ENCODE assay signal across 8 mouse cellular contexts in genomic region chr7:141440613-141441012, GRCm38 (mm10). TPM values are rescaled to one million over a fixed set of nuclear protein-coding genes. Genes with fewer than 3 reads are reported as not detected.
A peak's percentile ranks its signal among the peaks of the same experiment; 100 is the strongest.
DNase-seq lines count a peak whose midpoint lies in the region; ATAC-seq and TF ChIP-seq lines count a peak whose summit lies in the region.

No protein-coding gene starts in this region.

- H3K4me2 ChIP-seq in midbrain, postnatal 0 days (ENCODE audit: low read depth, low read length, poor library complexity, severe bottlenecking): no peak overlapping the region

- no peak overlapping the region for H3K27ac ChIP-seq in testis, adult 2 months (ENCODE audit: control insufficient read depth, insufficient read depth, low read depth, low read length)
- H3K27ac ChIP-seq in midbrain, postnatal 0 days (ENCODE audit: low read depth, low read length): no peak overlapping the region

- TF ChIP-seq CTCF in testis, adult 2 months (IDR thresholded peaks at IDR 0.05; ENCODE audit: control insufficient read depth, insufficient read depth, insufficient replicate concordance, low read depth, low read length): peak; percentile 50; the same call in 1 of the 2 replicates
- peak; percentile 71 for TF ChIP-seq CTCF in midbrain, postnatal 0 days (IDR thresholded peaks at IDR 0.05)

- H3K9me3 ChIP-seq in midbrain, postnatal 0 days (ENCODE audit: low read length): no peaks in the 10 kb centered on the region

- intact Hi-C loops in heart, postnatal 25 days (cut with DNase I): no loop called here

- no peak overlapping the region for H3K9ac ChIP-seq in midbrain, postnatal 0 days (replicated peaks; ENCODE audit: low read length, poor library complexity, severe bottlenecking)

- peaks cover 12% of the 10 kb centered on the region for H3K4me1 ChIP-seq in testis, adult 2 months (ENCODE audit: control insufficient read depth, insufficient read depth, low read length)
- peaks cover 9% of the 10 kb centered on the region; the same call in 1 of the 2 replicates for H3K4me1 ChIP-seq in midbrain, postnatal 0 days (ENCODE audit: insufficient read depth, low read length)

- no peak for ATAC-seq in midbrain, postnatal 0 days (ENCODE audit: low FRiP score)
- ATAC-seq in inflammation-experienced regulatory T-cells, adult 6 months: no peak

- H3K27me3 ChIP-seq in testis, adult 2 months (ENCODE audit: control insufficient read depth, insufficient read depth, low read length): no peaks in the 10 kb centered on the region
- no peaks in the 10 kb centered on the region for H3K27me3 ChIP-seq in midbrain, postnatal 0 days (ENCODE audit: insufficient read depth, low read length)

- DNase-seq in heart, adult 11 months: peak; percentile 96
- no peak for DNase-seq in heart, postnatal 25 days (ENCODE audit: low spot score)
- DNase-seq in testis, postnatal 14 days (ENCODE audit: low spot score): no peak
- DNase-seq in cerebellum, postnatal 25 days: peak; percentile 73 to 85
- DNase-seq in kidney, adult 9 months: peak; percentile 70
- DNase-seq in midbrain, postnatal 0 days (ENCODE audit: low spot score): peak; percentile 68

- H3K4me3 ChIP-seq in testis, adult 2 months (ENCODE audit: control insufficient read depth, low read depth, low read length): no peak overlapping the region
- H3K4me3 ChIP-seq in midbrain, postnatal 0 days (ENCODE audit: low read depth, low read length): no peak overlapping the region

- WGBS in midbrain, postnatal 0 days: 36% methylated on average over 6 of the region's 6 CpGs

- no peaks in the 10 kb centered on the region for H3K36me3 ChIP-seq in testis, adult 2 months (ENCODE audit: control insufficient read depth, insufficient read depth, low read length)
- H3K36me3 ChIP-seq in midbrain, postnatal 0 days (ENCODE audit: insufficient read depth, low read length): no peaks in the 10 kb centered on the region

- TF ChIP-seq POLR2A in testis, adult 2 months (IDR thresholded peaks at IDR 0.05; ENCODE audit: control insufficient read depth, low read depth, low read length): no peak

RNA-seq across cellular contexts. Expression of gene Slc25a22, which starts 2.9 kb away (rescaled TPM):
- total RNA-seq in heart, postnatal 25 days (2021): 10 to 100 TPM; 58.8 to 72.6 TPM
- 7.2 and 10.9 TPM in 2 replicates for polyA plus RNA-seq in testis, adult 2 months (2012; rRNA removed)
- 148 and 152 TPM in 2 replicates for total RNA-seq in midbrain, postnatal 0 days (2014; rRNA removed)
- 118 and 121 TPM in 2 replicates for polyA plus RNA-seq in midbrain, postnatal 0 days (2015; fragmentation: Nextera tagmentation; extraction: Ambion mirVana)
- polyA plus RNA-seq in inflammation-experienced regulatory T-cells, adult 6 months (2017; shearing (Covaris generic)): 10 to 100 TPM; 31.4 to 50.6 (median 32.0) TPM

RNA-seq across cellular contexts. Expression of gene Pidd1, which starts 3.2 kb away (rescaled TPM):
- total RNA-seq in heart, postnatal 25 days (2021): under 1 TPM; 0.39 to 0.86 TPM
- polyA plus RNA-seq in testis, adult 2 months (2012; rRNA removed): 5.5 and 5.6 TPM in 2 replicates
- 1.4 and 1.6 TPM in 2 replicates for total RNA-seq in midbrain, postnatal 0 days (2014; rRNA removed)
- polyA plus RNA-seq in midbrain, postnatal 0 days (2015; fragmentation: Nextera tagmentation; extraction: Ambion mirVana): 1.1 and 1.3 TPM in 2 replicates
- polyA plus RNA-seq in inflammation-experienced regulatory T-cells, adult 6 months (2017; shearing (Covaris generic)): 10 to 100 TPM in 2 of 3 experiments, 1 to 10 TPM in 1; 5.8 to 11.5 (median 10.3) TPM

RNA-seq across cellular contexts. Expression of gene Rplp2, which starts 6.6 kb away (rescaled TPM):
- 100 to 1,000 TPM; 862 to 950 TPM for total RNA-seq in heart, postnatal 25 days (2021)
- polyA plus RNA-seq in testis, adult 2 months (2012; rRNA removed): 226 and 309 TPM in 2 replicates
- total RNA-seq in midbrain, postnatal 0 days (2014; rRNA removed): 180 and 197 TPM in 2 replicates
- 761 and 852 TPM in 2 replicates for polyA plus RNA-seq in midbrain, postnatal 0 days (2015; fragmentation: Nextera tagmentation; extraction: Ambion mirVana)
- 1,000 to 10,000 TPM; 2,239 to 3,896 (median 3,389) TPM for polyA plus RNA-seq in inflammation-experienced regulatory T-cells, adult 6 months (2017; shearing (Covaris generic))

RNA-seq across cellular contexts. Expression of gene Cend1, which starts 11.3 kb away (rescaled TPM):
- total RNA-seq in heart, postnatal 25 days (2021): under 1 TPM; 0.75 to 0.84 TPM
- polyA plus RNA-seq in testis, adult 2 months (2012; rRNA removed): 0.48 and 0.63 TPM in 2 replicates
- 167 and 195 TPM in 2 replicates for total RNA-seq in midbrain, postnatal 0 days (2014; rRNA removed)
- polyA plus RNA-seq in midbrain, postnatal 0 days (2015; fragmentation: Nextera tagmentation; extraction: Ambion mirVana): 194 and 233 TPM in 2 replicates
- polyA plus RNA-seq in inflammation-experienced regulatory T-cells, adult 6 months (2017; shearing (Covaris generic)): 1 to 10 TPM in 1 of 3 experiments, not detected in 2; 1.7 TPM

RNA-seq across cellular contexts. Expression of gene Pnpla2, which starts 14.4 kb away (rescaled TPM):
- total RNA-seq in heart, postnatal 25 days (2021): 100 to 1,000 TPM; 409 to 426 TPM
- polyA plus RNA-seq in testis, adult 2 months (2012; rRNA removed): 379 and 436 TPM in 2 replicates
- total RNA-seq in midbrain, postnatal 0 days (2014; rRNA removed): 6.5 and 7.0 TPM in 2 replicates
- 22.2 and 24.5 TPM in 2 replicates for polyA plus RNA-seq in midbrain, postnatal 0 days (2015; fragmentation: Nextera tagmentation; extraction: Ambion mirVana)
- 10 to 100 TPM; 49.4 to 68.0 (median 63.9) TPM for polyA plus RNA-seq in inflammation-experienced regulatory T-cells, adult 6 months (2017; shearing (Covaris generic))

Comparison
In these comparisons a context has a peak if more than half of its experiments do, and no peak if none do; other contexts are left out.
1. DNase-seq: peak in heart, adult 11 months (single experiment), cerebellum, postnatal 25 days (2 of 2), kidney, adult 9 months (single experiment) and midbrain, postnatal 0 days (single experiment); none in heart, postnatal 25 days (single experiment) and testis, postnatal 14 days (single experiment).